Comparison of ENCODE assay signal across 8 mouse cellular contexts in genomic region chr9:108003531-108003890, GRCm38 (mm10). TPM values are rescaled to one million over a fixed set of nuclear protein-coding genes. Genes with fewer than 3 reads are reported as not detected.
DNase-seq lines count a peak whose midpoint lies in the region; ATAC-seq and TF ChIP-seq lines count a peak whose summit lies in the region.

No protein-coding gene starts in this region.

- H3K9ac ChIP-seq in hindbrain, embryonic 13.5 days = peak overlapping the region; percentile 98

- WGBS in cerebellum, adult 2 months = 3% methylated on average over 8 of the region's 8 CpGs
- 13% methylated on average over 8 of the region's 8 CpGs for WGBS in hindbrain, embryonic 13.5 days
- WGBS in thymus, adult 2 months = under 1% methylated on average over 8 of the region's 8 CpGs

- peak overlapping the region; percentile 81 for H3K4me2 ChIP-seq in hindbrain, embryonic 13.5 days

- H3K27me3 ChIP-seq in cerebellum, adult 2 months (ENCODE audit: control insufficient read depth, insufficient read depth, low read length) = no peaks in the 10 kb centered on the region
- peaks cover 13% of the 10 kb centered on the region for H3K27me3 ChIP-seq in C2C12 (ENCODE audit: control insufficient read depth, insufficient read depth, insufficient read length)
- 0 out of 2 replicates have a peak, but pooled peaks cover 7% of the 10 kb centered on the region for H3K27me3 ChIP-seq in hindbrain, embryonic 13.5 days
- no peaks in the 10 kb centered on the region for H3K27me3 ChIP-seq in thymus, adult 2 months (ENCODE audit: control insufficient read depth, insufficient read depth, low read length)

- TF ChIP-seq CTCF in cerebellum, adult 2 months (IDR thresholded peaks at IDR 0.05; ENCODE audit: borderline replicate concordance, insufficient read depth, low read depth, low read length) = no peak
- TF ChIP-seq CTCF in C2C12 (IDR thresholded peaks at IDR 0.05; ENCODE audit: control insufficient read depth, insufficient read depth, insufficient read length) = no peak
- TF ChIP-seq CTCF in thymus, adult 2 months (IDR thresholded peaks at IDR 0.05; ENCODE audit: borderline replicate concordance, control insufficient read depth, extremely low read depth, insufficient read depth, low read length, poor library complexity) = no peak

- peak overlapping the region; percentile 86 for H3K4me3 ChIP-seq in cerebellum, adult 2 months (replicated peaks; ENCODE audit: insufficient read depth, low read depth, low read length)
- peak overlapping the region; percentile 75 for H3K4me3 ChIP-seq in C2C12 (ENCODE audit: insufficient read depth, poor library complexity, severe bottlenecking)
- peak overlapping the region; percentile 97 for H3K4me3 ChIP-seq in hindbrain, embryonic 13.5 days
- peak overlapping the region; percentile 92 for H3K4me3 ChIP-seq in thymus, adult 2 months (ENCODE audit: control insufficient read depth, insufficient read depth, low read length)

- H3K27ac ChIP-seq in cerebellum, adult 2 months (ENCODE audit: insufficient read depth, low read length) = peak overlapping the region; percentile 29; the same call in 1 of the 2 replicates
- peak overlapping the region; percentile 97 for H3K27ac ChIP-seq in hindbrain, embryonic 13.5 days
- peak overlapping the region; percentile 70 for H3K27ac ChIP-seq in thymus, adult 2 months (ENCODE audit: control insufficient read depth, insufficient read depth, low read length)

- peaks cover 61% of the 10 kb centered on the region for H3K79me2 ChIP-seq in C2C12 (ENCODE audit: control insufficient read depth, insufficient read depth)

- H3K4me1 ChIP-seq in cerebellum, adult 2 months (ENCODE audit: control insufficient read depth, insufficient read depth, low read length) = no peaks in the 10 kb centered on the region; the same call in 1 of the 2 replicates
- H3K4me1 ChIP-seq in hindbrain, embryonic 13.5 days (replicated peaks) = peaks cover 34% of the 10 kb centered on the region
- H3K4me1 ChIP-seq in thymus, adult 2 months (replicated peaks; ENCODE audit: control insufficient read depth, insufficient read depth, low read length) = peaks cover 6% of the 10 kb centered on the region

- peaks cover 27% of the 10 kb centered on the region for H3K79me3 ChIP-seq in C2C12 (ENCODE audit: low read depth)

- peak; percentile 14 to 43 for DNase-seq in cerebellum, adult 2 months
- DNase-seq in cerebellum, postnatal 4 days (ENCODE audit: low spot score in 2 of 2) = no peak
- peak; percentile 12 for DNase-seq in embryo, embryonic 9.5 days (ENCODE audit: extremely low spot score)
- DNase-seq in lung, postnatal 10 days = peak; percentile 18
- peak; percentile 52 for DNase-seq in thymus, adult 2 months
- no peak for DNase-seq in frontal cortex, postnatal 14 days (ENCODE audit: low spot score in 2 of 2)

- no peaks in the 10 kb centered on the region for H3K36me3 ChIP-seq in C2C12 (ENCODE audit: control insufficient read depth, insufficient read depth)
- no peaks in the 10 kb centered on the region for H3K36me3 ChIP-seq in hindbrain, embryonic 13.5 days
- no peaks in the 10 kb centered on the region for H3K36me3 ChIP-seq in thymus, adult 2 months (ENCODE audit: control insufficient read depth, insufficient read depth, low read length)

- H3ac ChIP-seq in C2C12 (ENCODE audit: control insufficient read depth, insufficient read length, low read depth) = peak overlapping the region; percentile 25

- TF ChIP-seq POLR2A in cerebellum, adult 2 months (IDR thresholded peaks at IDR 0.05; ENCODE audit: borderline replicate concordance, insufficient read depth, low read length) = no peak
- TF ChIP-seq POLR2A in thymus, adult 2 months (IDR thresholded peaks at IDR 0.05; ENCODE audit: control insufficient read depth, extremely low read depth, insufficient read depth, low read length, poor library complexity) = no peak

- ATAC-seq in hindbrain, embryonic 13.5 days (ENCODE audit: low FRiP score) = no peak

- no peaks in the 10 kb centered on the region for H3K9me3 ChIP-seq in hindbrain, embryonic 13.5 days

TF ChIP-seq in C2C12, 6 proteins besides CTCF, POLR2A, EP300 and RAD21:
- TF ChIP-seq FOSL1 (IDR thresholded peaks at IDR 0.05; ENCODE audit: insufficient read depth, low read length, poor library complexity, severe bottlenecking) (no peak), CEBPB (IDR thresholded peaks at IDR 0.05; ENCODE audit: low read depth) (no peak), MAX (IDR thresholded peaks at IDR 0.05) (no peak), MYOG (IDR thresholded peaks at IDR 0.05; ENCODE audit: control insufficient read depth, extremely low read depth, insufficient read length) (no peak), USF1 (IDR thresholded peaks at IDR 0.05; ENCODE audit: low read depth) (no peak), MYOD1 (IDR thresholded peaks at IDR 0.05; ENCODE audit: control insufficient read depth, insufficient read length, low read depth) (no peak)

RNA-seq across cellular contexts. Expression of gene Ip6k1, which starts 1.2 kb away (rescaled TPM):
- 191 and 245 TPM in 2 replicates for polyA plus RNA-seq in cerebellum, adult 2 months (2012; rRNA removed)
- polyA plus RNA-seq in C2C12 (2012; fragmentation: generic; extraction: Trizol) = 30.8 TPM
- polyA plus RNA-seq in hindbrain, embryonic 13.5 days (2015; fragmentation: Nextera tagmentation; extraction: Ambion mirVana) = 103 and 107 TPM in 2 replicates
- 197 and 254 TPM in 2 replicates for polyA plus RNA-seq in thymus, adult 2 months (2012; rRNA removed)

RNA-seq across cellular contexts. Expression of gene Gm20662, which starts 7.4 kb away (rescaled TPM):
- polyA plus RNA-seq in cerebellum, adult 2 months (2012; rRNA removed) = 6.3 and 6.9 TPM in 2 replicates
- polyA plus RNA-seq in C2C12 (2012; fragmentation: generic; extraction: Trizol) = 0.20 TPM
- polyA plus RNA-seq in hindbrain, embryonic 13.5 days (2015; fragmentation: Nextera tagmentation; extraction: Ambion mirVana) = 0.60 and 0.79 TPM in 2 replicates
- polyA plus RNA-seq in thymus, adult 2 months (2012; rRNA removed) = 0.60 and 3.2 TPM in 2 replicates

RNA-seq across cellular contexts. Expression of gene Cdhr4, which starts 11.2 kb away (rescaled TPM):
- polyA plus RNA-seq in cerebellum, adult 2 months (2012; rRNA removed) = 2.2 and 4.1 TPM in 2 replicates
- not detected for polyA plus RNA-seq in C2C12 (2012; fragmentation: generic; extraction: Trizol)
- polyA plus RNA-seq in hindbrain, embryonic 13.5 days (2015; fragmentation: Nextera tagmentation; extraction: Ambion mirVana) = 2.0 and 2.6 TPM in 2 replicates
- 5.1 and 7.3 TPM in 2 replicates for polyA plus RNA-seq in thymus, adult 2 months (2012; rRNA removed)

RNA-seq across cellular contexts. Expression of gene Inka1, which starts 17.8 kb away (rescaled TPM):
- polyA plus RNA-seq in cerebellum, adult 2 months (2012; rRNA removed) = 4.1 and 5.7 TPM in 2 replicates
- 1.8 TPM for polyA plus RNA-seq in C2C12 (2012; fragmentation: generic; extraction: Trizol)
- 20.2 and 21.3 TPM in 2 replicates for polyA plus RNA-seq in hindbrain, embryonic 13.5 days (2015; fragmentation: Nextera tagmentation; extraction: Ambion mirVana)
- 10.5 and 14.8 TPM in 2 replicates for polyA plus RNA-seq in thymus, adult 2 months (2012; rRNA removed)

RNA-seq across cellular contexts. Expression of gene Gm20661, which starts 20.7 kb away (rescaled TPM):
- polyA plus RNA-seq in cerebellum, adult 2 months (2012; rRNA removed) = 0.20 and 0.38 TPM in 2 replicates
- not detected for polyA plus RNA-seq in C2C12 (2012; fragmentation: generic; extraction: Trizol)
- polyA plus RNA-seq in hindbrain, embryonic 13.5 days (2015; fragmentation: Nextera tagmentation; extraction: Ambion mirVana) = 1.1 and 1.4 TPM in 2 replicates
- 0.58 and 0.93 TPM in 2 replicates for polyA plus RNA-seq in thymus, adult 2 months (2012; rRNA removed)

Comparison
In these comparisons a context has a peak if more than half of its experiments do, and no peak if none do; other contexts are left out.
1. DNase-seq: peak in cerebellum, adult 2 months (2 of 2), embryo, embryonic 9.5 days (single experiment), lung, postnatal 10 days (single experiment) and thymus, adult 2 months (single experiment); none in cerebellum, postnatal 4 days (0 of 2) and frontal cortex, postnatal 14 days (0 of 2).
2. H3K27ac ChIP-seq: peak in every context shown above with its lines; median percentile 97 in hindbrain, embryonic 13.5 days; 70 in thymus, adult 2 months; 29 in cerebellum, adult 2 months.
3. Peak in every context shown above with its lines, with median percentiles within 50 percentile points of each other: H3K4me3 ChIP-seq.